Mouse (Mus musculus) lung, postnatal 0 days (tissue): ENCODE data around the gene Olfr430. TPM values are rescaled to one million over a fixed set of nuclear protein-coding genes. Genes with fewer than 3 reads are reported as not detected.
"Not testable (repeated sequence)": the region's sequence is repeated elsewhere in the genome, so short reads cannot be mapped to it uniquely, and the experiment has no call there.

Experiments used
- ATAC-seq: fragments of 200-750 bp; cut with Nextera tagmentation; 2 replicates; pipeline ENCODE4 v1.8.0; 2017; ENCODE audit warnings: moderate library complexity
- DNase-seq: peaks from one replicate; pipeline ENCODE4 v3.0.0-alpha.2; 2016; ENCODE audit warnings: low spot score
- H3K27ac ChIP-seq: fragments of 300-500 bp; sonication (generic); 2 replicates; pipeline ENCODE4 v1.5.1; 2014; ENCODE audit warnings: antibody characterized with exemption, mild to moderate bottlenecking, low read length, mixed read lengths
- H3K27me3 ChIP-seq: fragments of 300-500 bp; sonication (generic); replicated peaks from 2 replicates; pipeline ENCODE4 v1.6.1; 2014; ENCODE audit warnings: low read length, mixed read lengths; ENCODE audit not compliant: insufficient read depth
- H3K36me3 ChIP-seq: fragments of 300-500 bp; sonication (generic); 2 replicates; pipeline ENCODE4 v1.6.1; 2014; ENCODE audit warnings: low read length, mixed read lengths; ENCODE audit not compliant: insufficient read depth
- H3K4me1 ChIP-seq: fragments of 300-500 bp; sonication (generic); 2 replicates; pipeline ENCODE4 v1.6.1; 2014; ENCODE audit warnings: antibody characterized with exemption, low read depth, low read length, mixed read lengths; ENCODE audit not compliant: insufficient read depth
- H3K4me2 ChIP-seq: fragments of 300-500 bp; sonication (generic); replicated peaks from 2 replicates; pipeline ENCODE4 v1.6.1; 2014; ENCODE audit warnings: low read depth, mild to moderate bottlenecking, low read length, moderate library complexity, mixed read lengths
- H3K4me3 ChIP-seq: fragments of 300-500 bp; sonication (generic); 2 replicates; pipeline ENCODE4 v1.5.1; 2014; ENCODE audit warnings: low read depth, low read length
- H3K9ac ChIP-seq: fragments of 300-500 bp; sonication (generic); replicated peaks from 2 replicates; pipeline ENCODE4 v1.6.1; 2014; ENCODE audit warnings: low read depth, mild to moderate bottlenecking
- H3K9me3 ChIP-seq: fragments of 300-500 bp; sonication (generic); 2 replicates; pipeline ENCODE4 v1.6.1; 2016; ENCODE audit warnings: low read length, mixed read lengths
- CTCF ChIP-seq: IDR thresholded peaks from 2 replicates; pipeline ENCODE4 v1.5.1; 2016; ENCODE audit warnings: antibody characterized with exemption, mild to moderate bottlenecking
- EP300 ChIP-seq: IDR thresholded peaks from 2 replicates; pipeline ENCODE4 v1.6.1; 2016; ENCODE audit warnings: antibody characterized with exemption, mild to moderate bottlenecking, control low read depth
- WGBS: fragments of 180-500 bp; shearing (Covaris S2); extraction: QIAGEN DNeasy Blood & Tissue Kit; methylation state at CpG from one replicate; pipeline ENCODE4 v1.1.7; 2014; 5-methylcytosine and 5-hydroxymethylcytosine counted together
- polyA plus RNA-seq: library from polyadenylated mRNA; unstranded; fragments of >200 nt; fragmentation: Nextera tagmentation; extraction: Ambion mirVana; gene quantifications from 2 replicates; pipeline ENCODE4 v1.2.1, GENCODE M21; 2015

Olfr430 gene
- polyA plus RNA-seq = not detected in 2 replicates

DNA sequence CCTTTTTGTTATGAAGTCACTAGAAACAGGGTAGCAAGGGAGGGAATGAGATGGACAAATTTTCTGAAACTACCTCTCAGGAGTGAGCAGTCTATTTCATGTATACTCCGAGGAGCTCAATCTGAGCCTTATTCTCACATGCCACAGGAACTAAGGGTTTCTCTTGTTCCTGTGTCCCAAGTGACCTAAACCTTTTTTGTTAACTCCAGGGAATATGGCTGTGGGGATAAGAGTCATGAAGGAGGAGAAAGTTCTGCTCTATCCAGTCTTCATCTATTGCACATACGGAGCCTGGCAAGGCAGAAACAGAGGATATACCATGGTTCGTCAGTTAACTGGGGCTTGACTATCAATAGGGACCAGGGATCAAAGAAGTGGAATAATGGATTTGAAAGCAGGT is at the start of gene Olfr430:
Olfr430 (plus strand) TSS at position 301 of the 400 bp plus-strand sequence.
- Histone ChIP-seq H3K4me2 (no peak within 1 kb of the TSS), H3K36me3 (no peaks in the 10 kb centered on the region), H3K9me3 (no peaks in the 10 kb centered on the region), H3K4me3 (no peak within 1 kb of the TSS), H3K27me3 (no peaks in the 10 kb centered on the region), H3K9ac (no peak within 1 kb of the TSS), H3K27ac (no peak within 1 kb of the TSS), H3K4me1 (no peaks in the 10 kb centered on the region)
- no peak for DNase-seq
- ATAC-seq = no peak
- TF ChIP-seq CTCF (no peak), EP300 (no peak)
- WGBS = 83% methylated on average over 3 of the region's 3 CpGs

DNA sequence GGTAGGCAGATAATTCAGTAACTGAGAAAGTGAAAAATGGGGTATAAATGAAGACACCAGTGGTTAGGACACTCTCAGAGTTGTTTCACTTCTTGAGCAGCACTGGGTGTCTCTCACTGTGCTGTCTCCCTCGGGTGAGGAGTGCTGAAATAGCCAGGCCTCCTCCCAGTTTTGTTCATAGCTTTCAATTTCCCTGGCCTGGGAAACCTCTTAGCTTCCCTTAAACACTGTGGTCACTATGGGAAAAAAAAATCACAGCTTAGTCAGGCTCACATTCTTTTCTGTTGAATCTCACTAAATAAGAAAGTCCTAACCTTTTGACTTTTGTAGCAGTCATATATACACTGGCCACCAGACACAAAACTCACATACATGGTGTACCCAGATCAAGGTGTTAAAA is 34.7 kb upstream of the Olfr430 start, which contains the start of gene Ifi205:
Ifi205 (minus strand) TSS at position 113 of the 400 bp plus-strand sequence.
- ATAC-seq = no peak

DNA sequence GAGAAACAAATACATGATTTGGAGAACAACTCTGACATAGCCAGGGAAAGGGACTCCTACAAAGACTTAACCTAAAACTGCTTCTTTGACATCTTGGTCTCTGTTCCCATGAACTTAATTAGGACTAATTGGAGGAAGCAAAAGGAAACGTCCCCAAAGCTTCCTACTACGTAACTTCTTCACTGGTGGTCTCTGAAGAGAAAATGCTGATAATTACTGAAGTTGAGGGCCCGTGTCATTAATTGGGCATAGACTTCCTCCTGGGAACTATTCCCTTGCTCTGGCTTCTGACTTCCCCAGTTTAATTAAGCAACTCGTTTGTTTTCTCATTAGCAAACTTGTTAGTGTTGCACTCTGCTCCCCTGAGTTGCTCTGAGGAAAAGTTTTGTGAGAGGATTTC is 30.6 kb upstream of the Olfr430 start:
- no peaks in the 10 kb centered on the region for H3K27me3 ChIP-seq
- H3K4me1 ChIP-seq = no peaks in the 10 kb centered on the region
- H3K27ac ChIP-seq = no peak overlapping the region
- H3K9me3 ChIP-seq = no peaks in the 10 kb centered on the region
- H3K36me3 ChIP-seq = no peaks in the 10 kb centered on the region
- H3K9ac ChIP-seq = no peak overlapping the region
- H3K4me2 ChIP-seq = no peak overlapping the region
- TF ChIP-seq CTCF (no peak), EP300 (no peak)
- WGBS = 66% methylated on average over 4 of the region's 4 CpGs
- no peak overlapping the region for H3K4me3 ChIP-seq
- ATAC-seq = no peak
- no peak for DNase-seq

More for the DNA sequence above, 34.7 kb upstream of the Olfr430 start, which contains the start of gene Ifi205:
- no peaks in the 10 kb centered on the region for H3K36me3 ChIP-seq
- WGBS = 30% methylated on average over 1 of the region's 1 CpGs
- no peak for DNase-seq
- H3K9ac ChIP-seq = no peak within 1 kb of the TSS
- no peak within 1 kb of the TSS for H3K4me2 ChIP-seq
- H3K4me1 ChIP-seq = no peaks in the 10 kb centered on the region
- no peaks in the 10 kb centered on the region for H3K27me3 ChIP-seq
- H3K27ac ChIP-seq = no peak within 1 kb of the TSS
- no peaks in the 10 kb centered on the region for H3K9me3 ChIP-seq
- TF ChIP-seq CTCF = no peak
- TF ChIP-seq EP300 = no peak
- no peak within 1 kb of the TSS for H3K4me3 ChIP-seq

DNA sequence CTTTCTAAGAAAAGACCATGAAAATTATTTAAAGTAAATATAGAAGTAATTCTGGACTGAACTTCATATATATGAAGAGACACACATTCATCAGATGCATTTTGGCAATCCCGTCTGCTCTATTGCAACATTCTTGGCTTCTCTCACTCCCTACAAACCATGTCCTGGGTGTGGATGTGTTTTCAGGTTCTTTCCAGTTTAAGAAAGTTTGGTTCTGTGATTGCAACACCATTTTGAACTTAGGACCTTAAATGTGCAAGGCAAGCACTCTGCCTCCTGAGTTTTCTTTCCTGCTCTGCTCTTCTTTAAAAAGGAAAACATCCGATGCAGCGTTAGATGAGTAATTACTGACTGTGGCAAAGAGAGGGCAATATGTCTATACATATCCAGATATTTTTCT is 27.9 kb upstream of the Olfr430 start:
- peak; percentile 16; the same call in 1 of the 2 replicates for ATAC-seq

DNA sequence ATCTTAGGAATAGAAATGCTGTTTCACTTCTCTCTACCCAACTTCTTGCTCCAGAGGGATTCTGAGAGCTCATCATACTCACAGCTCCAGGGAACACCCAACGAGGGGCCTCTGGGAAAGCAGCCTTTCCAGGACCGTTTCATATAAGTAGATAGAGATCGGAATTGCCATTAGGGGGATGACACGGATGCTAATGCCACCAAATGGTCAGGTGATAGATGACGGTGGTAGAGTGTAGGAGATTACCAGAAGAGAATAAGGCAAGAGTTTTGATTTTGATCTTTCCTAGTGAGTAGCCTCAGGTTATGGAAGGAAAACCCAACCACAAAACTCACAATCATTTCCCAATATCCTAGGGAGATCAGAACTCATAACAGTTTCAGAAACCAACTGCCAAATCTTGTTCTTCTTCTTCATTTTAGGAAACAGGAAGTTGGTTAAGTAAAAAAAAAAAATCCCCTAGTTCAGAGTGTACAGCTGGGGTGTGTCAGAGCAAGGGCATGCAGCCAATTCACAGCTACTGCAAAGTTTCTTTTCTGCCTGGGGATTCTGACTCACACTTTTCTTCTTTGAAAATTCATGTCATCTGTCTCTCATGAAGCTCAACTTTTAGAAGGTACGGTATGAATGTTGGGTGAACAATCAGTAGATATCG is 25.8 kb upstream of the Olfr430 start, which contains the start of gene Olfr433:
Olfr433 (plus strand) TSS at position 183 of the 655 bp plus-strand sequence.
- H3K4me1 ChIP-seq = no peaks in the 10 kb centered on the region
- no peak within 1 kb of the TSS for H3K9ac ChIP-seq
- no peak within 1 kb of the TSS for H3K4me3 ChIP-seq
- no peaks in the 10 kb centered on the region for H3K36me3 ChIP-seq
- DNase-seq (peak; percentile 89), ATAC-seq (peak; percentile 66)
- H3K9me3 ChIP-seq = no peaks in the 10 kb centered on the region
- 56% methylated on average over 7 of the region's 7 CpGs for WGBS
- no peak for TF ChIP-seq CTCF
- 0 out of 2 replicates have a peak, but pooled peaks have one; percentile 52 for TF ChIP-seq EP300
- no peak within 1 kb of the TSS for H3K4me2 ChIP-seq
- H3K27me3 ChIP-seq = no peaks in the 10 kb centered on the region
- no peak within 1 kb of the TSS for H3K27ac ChIP-seq

More for the DNA sequence above, 27.9 kb upstream of the Olfr430 start:
- no peak overlapping the region for H3K4me3 ChIP-seq
- no peaks in the 10 kb centered on the region for H3K9me3 ChIP-seq
- no peaks in the 10 kb centered on the region for H3K4me1 ChIP-seq
- no peaks in the 10 kb centered on the region for H3K36me3 ChIP-seq
- no peak overlapping the region for H3K27ac ChIP-seq
- H3K4me2 ChIP-seq = no peak overlapping the region
- no peak for TF ChIP-seq EP300
- no peak for TF ChIP-seq CTCF
- 58% methylated on average over 3 of the region's 3 CpGs for WGBS
- H3K9ac ChIP-seq = no peak overlapping the region
- peak; percentile 61 for DNase-seq
- no peaks in the 10 kb centered on the region for H3K27me3 ChIP-seq

DNA sequence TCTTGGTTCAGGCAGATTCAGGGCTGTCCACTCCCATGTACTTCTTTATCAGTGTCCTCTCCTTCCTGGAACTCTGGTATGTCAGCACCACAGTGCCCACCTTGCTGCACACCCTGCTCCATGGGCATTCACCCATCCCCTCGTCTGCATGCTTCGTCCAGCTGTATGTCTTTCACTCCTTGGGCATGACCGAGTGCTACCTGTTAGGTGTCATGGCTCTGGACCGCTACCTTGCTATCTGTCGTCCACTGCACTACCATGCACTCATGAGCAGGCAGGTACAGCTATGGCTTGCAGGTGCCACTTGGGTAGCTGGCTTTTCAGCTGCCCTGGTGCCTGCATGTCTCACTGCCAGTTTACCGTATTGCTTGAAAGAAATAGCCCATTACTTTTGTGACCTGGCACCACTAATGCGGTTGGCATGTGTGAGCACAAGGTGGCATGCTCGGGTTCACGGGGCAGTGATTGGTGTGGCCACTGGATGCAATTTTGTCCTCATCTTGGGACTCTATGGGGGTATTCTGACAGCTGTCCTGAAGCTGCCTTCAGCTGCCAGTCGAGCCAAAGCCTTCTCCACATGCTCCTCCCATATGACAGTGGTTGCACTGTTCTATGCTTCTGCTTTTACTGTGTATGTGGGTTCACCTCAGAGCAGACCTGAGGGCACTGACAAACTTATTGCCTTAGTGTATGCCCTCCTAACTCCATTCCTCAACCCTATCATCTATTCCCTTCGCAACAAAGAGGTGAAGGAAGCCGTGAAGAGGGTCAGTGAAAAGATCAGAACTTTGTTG is 24.1 kb upstream of the Olfr430 start:
- not testable (repeated sequence) for H3K27me3 ChIP-seq, ATAC-seq, H3K4me2 ChIP-seq, H3K9me3 ChIP-seq, DNase-seq, H3K36me3 ChIP-seq, H3K9ac ChIP-seq, H3K27ac ChIP-seq, H3K4me1 ChIP-seq, H3K4me3 ChIP-seq
- 79% methylated on average over 12 of the region's 12 CpGs for WGBS
